Mouse (Mus musculus): Measurements from ENCODE around the gene Fam89b.

DNA sequence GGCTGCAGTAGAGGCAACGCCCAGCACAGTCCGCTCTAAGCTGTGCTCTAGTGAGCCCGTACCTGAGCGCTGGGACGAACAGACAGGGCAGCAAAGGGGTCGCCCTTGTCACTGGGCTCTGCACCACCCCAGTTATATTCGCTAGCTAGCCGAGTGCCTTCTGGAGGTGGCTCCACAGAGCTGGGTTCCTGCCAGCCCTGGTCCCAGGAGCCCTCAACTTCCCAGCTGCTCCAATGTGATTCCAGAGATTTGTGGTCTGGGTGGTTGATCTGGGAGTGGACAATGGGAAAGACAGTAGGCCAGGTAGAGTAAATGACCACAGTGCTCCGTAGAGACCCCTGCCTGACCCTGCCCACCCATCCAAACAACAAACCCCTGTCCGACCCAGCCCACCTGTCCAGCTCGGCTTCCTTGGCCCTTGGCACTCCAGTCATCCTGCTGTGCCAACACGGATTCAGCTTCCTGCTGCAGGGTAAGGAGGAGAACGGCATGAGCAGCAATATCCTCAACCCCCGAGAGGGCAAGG, 29.5 kb upstream of the Fam89b start:
- TF ChIP-seq ZC3H11A (IDR thresholded peaks at IDR 0.05; ENCODE audit: borderline replicate concordance, low read depth, low read length) (no peak), ZNF384 (IDR thresholded peaks at IDR 0.05; ENCODE audit: low read depth, low read length) (no peak)

Data from ES-E14 (cell line).